Mouse (Mus musculus): ENCODE data around the gene Bicc1. TPM values are rescaled to one million over a fixed set of nuclear protein-coding genes. Genes with fewer than 3 reads are reported as not detected.
"Not testable (repeated sequence)": the region's sequence is repeated elsewhere in the genome, so short reads cannot be mapped to it uniquely, and the experiment has no call there.

Gene Bicc1
- polyA plus RNA-seq, 2 experiments from 2014 or later = 0.11 TPM; not detected in 1

GRCm38 (mm10) chr10:70993497-70994134 is 165.9 kb downstream of the Bicc1 start:
- no peak for ATAC-seq

GRCm38 (mm10) chr10:70987396-70987795 is 172.1 kb downstream of the Bicc1 start:
- ATAC-seq = no peak

DNA sequence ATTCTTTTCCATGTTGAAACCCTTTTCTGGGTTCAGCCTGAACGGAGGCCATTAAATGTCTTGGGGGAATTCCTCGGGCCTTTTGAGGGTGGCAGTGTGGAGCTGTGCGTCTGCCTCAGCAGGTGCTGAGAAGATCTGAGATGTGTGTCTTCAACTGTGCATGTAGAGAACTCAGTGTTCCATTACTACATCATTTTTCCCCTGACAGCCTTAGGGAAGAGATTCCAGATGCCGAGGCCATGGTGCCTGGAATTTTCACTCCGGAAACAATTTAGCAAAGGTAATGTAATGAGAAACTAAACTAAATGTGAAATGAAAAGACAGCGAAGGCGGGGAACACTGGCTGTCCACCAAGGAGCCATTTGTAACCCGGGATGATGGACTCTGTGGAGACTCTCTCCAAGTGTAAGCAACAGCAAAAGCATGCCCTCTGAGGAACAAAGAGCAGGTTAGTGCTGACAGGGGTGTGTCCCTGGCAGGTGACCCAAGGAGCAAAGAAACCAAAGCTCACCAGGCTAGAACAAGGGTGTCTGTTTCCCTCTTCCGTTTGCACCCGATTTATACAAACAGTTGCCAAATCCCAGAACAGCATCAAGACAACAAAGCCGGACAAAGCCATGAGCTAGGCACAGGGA is 176.3 kb downstream of the Bicc1 start:
- ATAC-seq = no peak

GRCm38 (mm10) chr10:70982156-70982555 is 177.3 kb downstream of the Bicc1 start:
- no peak for ATAC-seq

DNA sequence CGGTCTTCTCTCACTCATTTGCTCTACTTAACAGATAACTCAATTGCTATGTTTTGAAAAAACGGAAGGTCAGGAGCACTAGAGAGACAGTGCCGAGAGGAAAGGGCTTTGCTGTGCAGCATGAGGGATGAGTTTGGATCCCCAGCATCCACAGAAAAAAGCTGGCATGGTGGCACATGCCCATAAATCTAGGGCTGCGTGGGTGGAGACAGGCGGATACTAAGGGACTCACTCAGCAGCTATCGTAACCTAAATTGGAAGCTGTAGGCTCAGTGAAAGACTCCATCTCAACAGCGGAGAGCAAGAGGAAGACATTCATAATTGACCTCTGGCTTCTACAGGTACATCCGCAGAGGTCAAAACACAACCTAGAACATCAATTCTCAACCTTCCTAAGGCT is 179.8 kb downstream of the Bicc1 start:
- no peak for ATAC-seq

DNA sequence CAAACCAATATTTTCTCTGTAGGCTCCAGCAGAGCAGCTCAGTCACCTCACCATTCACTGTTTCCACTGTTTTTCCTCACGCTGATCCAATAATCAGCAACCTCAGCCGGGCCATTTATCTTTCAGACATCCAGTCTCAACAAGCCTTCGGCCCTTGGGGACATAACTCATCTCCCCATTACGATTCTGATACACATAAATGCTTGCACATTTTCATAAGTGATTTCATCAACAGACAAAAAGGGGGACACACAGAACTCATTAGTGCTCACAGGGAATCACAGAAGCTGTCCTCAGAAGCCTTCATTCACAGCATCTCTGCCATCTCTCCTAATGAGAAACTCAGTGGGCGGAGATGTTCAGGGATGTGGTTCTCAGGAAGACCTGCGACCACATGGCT is 182.4 kb downstream of the Bicc1 start:
- ATAC-seq = no peak

GRCm38 (mm10) chr10:70976633-70977032 is 182.9 kb downstream of the Bicc1 start:
- no peak for ATAC-seq

DNA sequence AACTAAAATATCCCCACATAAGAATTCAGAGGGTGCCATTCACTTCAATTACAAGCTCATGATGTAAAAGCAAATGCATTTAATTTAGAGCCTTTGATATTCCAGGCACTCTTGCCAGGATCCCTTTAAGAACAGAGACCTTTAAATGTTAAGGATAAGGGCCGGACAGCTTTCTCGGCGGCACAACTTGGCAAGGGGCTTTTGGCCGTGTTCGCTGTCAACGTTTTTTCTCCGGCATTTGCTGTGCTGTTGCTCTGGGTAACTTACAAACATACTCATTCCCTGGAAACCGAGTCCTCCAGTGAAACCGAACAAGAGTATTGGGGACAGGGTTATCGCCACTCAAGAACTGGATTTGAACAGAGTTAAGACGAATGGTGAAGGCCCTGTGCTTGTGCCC is 188.3 kb downstream of the Bicc1 start:
- ATAC-seq = no peak

DNA sequence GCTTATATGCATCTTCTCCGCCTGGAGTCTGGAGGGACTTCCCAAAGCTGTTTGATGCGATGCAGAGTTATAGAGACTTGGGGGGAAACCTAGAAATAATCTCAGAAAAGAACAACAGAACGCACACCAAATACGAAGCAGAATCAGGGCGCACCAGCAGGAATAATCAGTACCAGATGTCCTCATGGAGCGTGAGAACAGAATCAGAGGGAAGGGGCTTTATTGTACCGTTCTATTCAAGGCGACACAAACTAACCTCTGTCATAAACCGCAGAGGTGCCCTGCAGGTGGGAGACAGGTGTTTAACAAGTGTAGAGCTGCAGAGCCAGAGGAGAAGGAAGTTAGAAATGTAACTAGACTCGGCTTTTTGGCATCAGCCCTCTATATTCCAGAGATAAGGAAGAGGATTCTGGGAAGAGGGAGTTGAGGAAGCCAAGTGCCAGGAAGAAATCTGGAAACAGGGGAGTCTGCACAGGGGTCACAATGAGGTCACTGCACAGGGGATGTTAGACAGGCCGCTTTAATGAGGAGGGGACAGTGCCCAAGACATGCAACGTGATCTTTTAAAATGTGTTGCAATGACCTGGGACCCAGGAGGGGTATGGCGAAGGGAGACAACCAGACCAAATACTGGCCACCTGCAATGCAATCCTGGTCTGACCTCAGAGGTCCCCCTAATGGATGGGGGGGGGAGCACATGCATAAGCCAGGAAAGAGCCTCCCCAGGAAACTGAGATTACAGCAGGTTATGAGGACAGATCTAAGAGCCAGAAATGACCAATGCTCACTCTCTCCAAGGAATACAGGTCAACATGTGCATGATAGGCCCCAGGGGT is 190.4 kb downstream of the Bicc1 start:
- no peak for ATAC-seq

DNA sequence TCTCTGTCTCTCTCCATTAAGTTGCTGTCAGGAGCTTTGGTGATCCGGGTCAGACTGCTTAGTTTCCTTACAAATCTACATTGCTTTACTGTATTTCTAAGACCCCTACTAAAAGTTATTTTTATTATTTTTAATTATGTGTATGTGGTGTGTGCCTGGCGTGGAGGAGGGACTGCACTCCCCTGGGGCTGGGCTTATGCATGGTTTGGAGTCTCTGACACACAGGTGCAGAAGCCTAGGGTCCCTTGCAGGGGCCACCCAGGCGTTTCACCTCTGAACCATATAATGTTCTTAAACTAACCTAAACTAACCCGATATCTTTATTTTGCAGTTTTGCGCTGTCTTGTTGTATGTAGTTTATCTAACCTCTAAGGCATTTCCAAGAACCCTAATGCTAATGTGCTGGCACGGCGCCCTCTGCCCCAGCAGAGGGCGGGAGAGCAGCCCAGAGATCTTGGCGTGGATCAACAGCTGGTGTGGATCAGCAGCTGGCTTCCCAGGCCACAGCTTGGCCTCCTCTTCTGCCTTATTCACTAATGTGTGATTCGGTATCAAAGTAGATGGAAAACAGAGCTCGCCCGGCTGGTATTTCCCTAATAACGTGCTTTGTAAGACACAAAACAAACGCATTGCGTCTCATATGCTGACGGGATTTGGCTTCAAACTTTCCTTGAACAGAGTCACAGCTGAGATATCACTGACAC is 192.7 kb downstream of the Bicc1 start:
- no peak for ATAC-seq

DNA sequence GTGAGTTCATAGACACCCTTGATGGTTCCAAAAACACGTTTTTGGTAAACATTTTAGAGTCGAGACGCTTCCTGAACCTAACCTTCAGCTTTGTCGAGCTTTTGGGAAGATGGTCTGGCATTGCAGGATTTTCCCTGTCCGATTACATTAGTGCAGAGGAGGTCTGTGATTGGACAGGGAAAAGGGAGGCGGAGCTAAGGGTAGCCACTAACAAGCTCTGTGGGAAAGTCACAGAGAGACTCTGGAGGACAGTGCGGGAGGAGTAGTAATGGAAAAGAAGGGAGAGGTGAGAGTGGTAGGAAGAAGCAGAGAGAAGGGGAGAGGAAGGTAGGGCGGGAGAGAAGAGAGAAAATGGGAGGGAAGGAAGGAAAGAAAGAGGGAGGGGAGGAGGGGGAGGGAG is 194.8 kb downstream of the Bicc1 start:
- ATAC-seq = no peak

- no peak for ATAC-seq
Observed at GRCm38 (mm10) chr10:70963599-70964193, 195.8 kb downstream of the Bicc1 start.

DNA sequence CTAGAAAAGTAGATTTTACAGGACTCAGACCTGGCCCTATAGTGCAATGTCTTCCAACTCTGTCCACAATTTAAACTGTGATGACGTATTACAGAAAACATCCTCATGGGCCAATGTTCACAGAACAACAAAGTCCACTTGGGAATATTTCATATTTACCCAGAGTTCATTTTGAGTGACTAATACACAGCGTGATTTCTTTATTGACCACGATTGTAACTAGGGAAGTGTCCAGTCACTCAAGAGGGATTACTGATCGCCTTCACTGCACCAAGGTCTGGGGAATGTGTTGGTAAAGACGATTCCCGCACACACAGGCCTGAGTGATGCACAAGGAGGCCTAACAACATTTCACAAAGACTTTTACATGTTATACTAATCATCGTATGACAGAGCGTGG is 197.9 kb downstream of the Bicc1 start:
- ATAC-seq = no peak

DNA sequence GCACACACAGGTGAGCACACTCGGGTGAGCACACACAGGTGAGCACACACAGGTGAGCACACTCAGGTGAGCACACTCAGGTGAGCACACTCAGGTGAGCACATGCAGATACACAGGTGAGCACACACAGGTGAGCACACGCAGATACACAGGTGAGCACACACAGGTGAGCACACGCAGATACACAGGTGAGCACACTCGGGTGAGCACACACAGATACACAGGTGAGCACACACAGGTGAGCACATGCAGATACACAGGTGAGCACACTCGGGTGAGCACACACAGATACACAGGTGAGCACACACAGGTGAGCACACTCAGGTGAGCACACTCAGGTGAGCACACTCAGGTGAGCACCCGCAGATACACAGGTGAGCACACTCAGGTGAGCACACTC is 199.1 kb downstream of the Bicc1 start:
- not testable (repeated sequence) for ATAC-seq

- no peak for ATAC-seq
Observed at GRCm38 (mm10) chr10:70952770-70953147, 206.7 kb downstream of the Bicc1 start.

DNA sequence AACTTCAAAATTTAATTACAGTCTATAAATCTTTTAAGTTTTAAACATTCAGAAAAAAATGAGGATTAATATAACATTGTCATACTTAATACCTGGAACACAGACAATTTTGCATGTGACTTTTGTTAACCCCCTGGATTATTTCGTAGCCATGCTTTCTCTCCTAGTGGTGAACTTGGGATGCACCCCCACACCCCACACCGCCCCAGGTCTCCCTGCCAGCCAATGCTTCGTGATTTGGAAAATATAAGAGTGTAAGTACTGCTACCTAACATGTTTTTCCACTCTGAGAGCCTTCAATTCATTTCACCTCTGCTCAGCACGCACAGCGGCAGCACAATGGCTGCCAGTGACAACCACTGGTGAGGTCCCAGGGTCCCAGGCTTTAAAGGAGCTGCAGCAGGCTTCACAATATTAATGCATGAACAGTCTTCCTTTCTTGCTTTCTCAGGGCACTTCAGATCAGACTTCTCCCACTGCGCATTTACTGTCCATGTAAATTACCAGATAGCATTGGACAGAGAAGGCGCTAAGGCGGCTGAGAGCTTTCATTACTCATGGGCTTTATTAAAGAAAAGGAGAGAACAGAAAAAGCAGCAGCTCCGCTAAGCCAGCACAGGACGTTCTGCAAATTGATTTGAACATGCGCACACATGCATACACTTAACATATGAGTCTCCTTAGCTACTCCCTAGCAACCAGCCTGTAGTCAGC is 207.3 kb downstream of the Bicc1 start:
- no peak for ATAC-seq

DNA sequence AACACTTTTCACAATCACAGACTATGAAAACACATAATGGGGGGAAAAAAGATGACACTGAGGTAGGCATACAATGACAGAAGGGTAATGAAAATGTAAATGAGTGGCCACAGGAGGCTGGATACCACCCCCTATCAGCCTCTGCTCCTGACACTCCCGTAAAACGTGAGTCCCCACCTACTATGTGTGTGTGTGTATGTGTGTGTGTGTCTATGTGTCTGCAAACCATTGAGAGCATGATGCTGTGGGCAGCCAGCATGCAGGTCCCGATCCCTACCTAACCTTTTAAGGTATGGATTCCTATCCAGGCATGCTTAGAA is 209.4 kb downstream of the Bicc1 start:
- ATAC-seq = no peak

DNA sequence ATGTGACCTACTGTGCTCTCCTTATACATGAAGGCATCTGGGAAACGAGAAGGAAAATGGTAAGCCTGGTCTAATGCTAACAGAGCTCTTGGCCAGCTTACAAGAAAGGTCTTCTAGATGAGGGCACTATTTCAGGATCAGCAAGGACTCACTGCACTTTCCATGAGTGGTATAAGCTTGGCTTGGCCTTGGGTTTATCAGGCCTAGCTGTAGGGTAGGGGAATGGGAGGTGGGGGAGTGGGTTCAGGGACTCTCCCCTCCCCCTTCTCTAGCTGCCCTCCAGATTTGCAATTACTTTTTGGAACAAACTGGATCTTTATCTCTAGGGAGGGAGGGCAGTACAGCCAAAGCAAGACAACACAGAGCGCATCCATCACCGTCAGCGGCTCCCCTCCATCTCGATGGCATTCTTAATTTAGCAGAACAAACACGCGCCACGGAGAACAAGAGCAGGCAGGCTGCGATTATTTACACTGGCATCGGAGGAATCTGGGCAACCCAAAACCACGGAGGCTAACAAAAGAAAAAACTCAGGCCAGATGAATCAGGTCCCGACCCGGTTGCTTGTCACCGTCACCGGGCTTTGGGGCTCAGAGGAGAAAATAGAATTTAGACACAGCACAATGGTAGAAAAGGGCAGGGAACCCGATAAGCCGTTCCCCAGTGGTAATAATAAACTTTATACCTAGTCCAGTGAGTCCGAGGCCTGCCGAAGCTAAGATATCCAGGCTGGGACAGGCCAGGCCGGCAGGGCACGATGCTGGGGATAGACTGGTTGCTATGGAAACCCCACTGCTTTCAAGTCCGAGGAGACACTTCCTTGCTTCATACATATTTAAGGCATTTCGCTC is 210.0 kb downstream of the Bicc1 start:
- ATAC-seq = no peak

- ATAC-seq = no peak
Observed at GRCm38 (mm10) chr10:70948276-70948675, 211.2 kb downstream of the Bicc1 start.

DNA sequence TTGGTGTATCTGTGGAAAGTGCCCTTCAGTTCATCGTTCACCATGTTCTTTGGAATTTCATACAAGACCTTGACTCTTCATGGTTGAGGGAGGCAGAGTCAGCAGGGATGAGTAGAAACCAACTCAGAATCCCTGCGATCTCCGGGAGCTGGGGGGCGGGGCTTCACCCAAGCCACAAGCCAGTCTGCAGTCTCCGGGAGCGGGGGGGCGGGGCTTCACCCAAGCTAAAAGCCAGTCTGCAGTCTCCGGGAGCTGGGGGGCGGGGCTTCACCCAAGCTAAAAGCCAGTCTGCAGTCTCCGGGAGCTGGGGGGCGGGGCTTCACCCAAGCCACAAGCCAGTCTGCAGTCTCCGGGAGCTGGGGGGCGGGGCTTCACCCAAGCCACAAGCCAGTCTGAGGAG is 213.4 kb downstream of the Bicc1 start:
- not testable (repeated sequence) for ATAC-seq

- ATAC-seq = no peak
Observed at GRCm38 (mm10) chr10:70945076-70945475, 214.4 kb downstream of the Bicc1 start.
